Mouse (Mus musculus) lung, postnatal 14 days (tissue): ENCODE data around the gene Utp3.

Experiments
- DNase-seq: peaks from one replicate; pipeline ENCODE4 v3.0.0; 2021

Gene Utp3

DNA sequence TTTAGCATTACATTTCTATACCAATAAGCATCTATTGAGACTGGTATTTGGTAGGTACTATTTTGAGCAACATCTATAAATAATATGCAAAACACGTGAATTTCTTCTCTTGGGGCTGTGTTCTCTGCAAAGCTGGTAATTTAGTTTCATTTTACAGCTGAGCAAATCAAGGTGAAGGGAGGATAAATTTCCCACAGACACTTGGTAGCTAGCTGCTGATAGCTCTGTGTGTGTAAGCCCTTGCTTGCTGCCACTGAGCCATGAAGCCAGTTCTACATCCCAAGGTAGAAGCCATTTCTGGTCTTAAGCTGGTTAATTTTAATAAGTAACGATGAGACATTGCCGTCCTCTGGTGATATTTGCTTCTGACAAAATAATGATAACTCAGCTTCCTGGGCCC is 20.6 kb downstream of the Utp3 start:
- DNase-seq, result no peak

DNA sequence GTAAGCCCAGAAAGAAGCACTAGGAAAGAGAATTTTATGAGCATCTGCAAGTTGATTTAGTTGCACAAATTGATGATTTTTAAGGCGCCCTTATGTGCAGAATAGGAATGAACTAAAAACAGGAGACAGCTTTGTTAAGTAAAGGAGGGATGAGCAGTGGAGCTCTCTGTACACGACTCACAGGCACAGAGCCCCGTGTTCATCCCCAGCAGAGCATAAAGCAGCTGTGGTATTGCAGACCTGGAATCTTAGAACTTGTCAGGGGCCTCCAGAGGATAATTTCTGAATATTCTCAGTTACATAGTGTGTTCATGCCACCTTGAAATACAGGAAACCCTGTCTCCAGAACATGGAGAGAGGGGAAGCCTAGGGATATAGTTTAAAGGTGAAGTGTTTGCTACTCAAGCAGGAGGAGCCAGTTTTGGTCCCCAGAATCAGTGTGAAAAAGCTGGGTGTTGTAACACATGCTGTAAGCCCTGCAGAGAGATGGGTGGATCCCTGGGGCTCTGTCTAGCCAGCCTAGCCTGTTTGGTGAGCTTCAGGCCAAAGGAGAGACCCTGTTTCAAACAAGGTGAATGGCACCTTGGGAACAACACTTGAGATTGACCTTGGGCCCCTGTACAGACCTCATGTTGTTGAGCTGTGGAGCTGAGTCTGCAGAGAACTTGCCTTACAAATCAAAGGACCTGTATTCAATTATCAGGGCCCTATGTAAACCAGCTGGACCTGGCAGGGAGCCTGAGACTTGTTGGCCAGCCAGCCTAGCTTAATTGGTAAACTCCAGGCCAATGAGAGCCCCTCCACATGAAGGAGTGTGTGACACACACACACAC is 21.5 kb downstream of the Utp3 start:
- DNase-seq, result peak; percentile 13

DNA sequence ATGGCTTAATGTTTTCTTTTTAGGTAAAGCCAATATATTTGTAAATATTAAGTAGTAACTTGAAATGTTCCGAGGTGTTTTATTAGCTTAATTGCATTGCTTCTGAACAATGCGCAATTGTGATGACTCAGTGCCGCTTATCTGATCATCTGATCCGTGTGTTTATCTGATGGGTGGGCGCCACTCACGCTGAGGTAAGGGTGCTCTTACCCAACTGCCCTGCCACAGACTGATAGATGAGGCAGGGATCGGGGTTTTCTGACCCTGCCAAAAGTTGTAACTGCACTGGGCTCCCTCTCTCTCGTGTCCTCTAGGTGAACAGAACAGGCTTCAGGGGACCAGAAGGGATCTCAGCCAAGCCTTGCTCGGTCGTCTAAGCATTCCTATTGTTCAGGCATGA is 26.4 kb downstream of the Utp3 start:
- no peak for DNase-seq

DNA sequence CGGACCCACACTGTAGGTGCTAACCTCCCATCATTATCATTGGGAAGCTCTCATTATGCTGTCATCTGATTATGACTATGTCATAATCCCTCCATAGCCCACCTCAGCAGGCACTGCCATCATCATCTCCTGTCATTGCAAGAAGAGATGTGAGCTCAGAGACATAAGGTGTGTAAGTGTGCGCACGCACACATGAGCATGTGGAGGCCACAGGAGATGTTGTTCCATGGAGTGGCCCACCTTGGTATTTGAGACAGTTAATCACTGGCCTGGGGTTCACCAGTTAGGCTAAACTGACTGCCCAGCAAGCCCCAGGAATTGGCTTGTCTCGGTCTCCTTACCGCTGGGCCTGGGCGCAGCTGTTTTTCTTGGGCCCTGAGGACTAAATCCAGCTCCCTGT is 27.1 kb downstream of the Utp3 start:
- DNase-seq, result no peak

DNA sequence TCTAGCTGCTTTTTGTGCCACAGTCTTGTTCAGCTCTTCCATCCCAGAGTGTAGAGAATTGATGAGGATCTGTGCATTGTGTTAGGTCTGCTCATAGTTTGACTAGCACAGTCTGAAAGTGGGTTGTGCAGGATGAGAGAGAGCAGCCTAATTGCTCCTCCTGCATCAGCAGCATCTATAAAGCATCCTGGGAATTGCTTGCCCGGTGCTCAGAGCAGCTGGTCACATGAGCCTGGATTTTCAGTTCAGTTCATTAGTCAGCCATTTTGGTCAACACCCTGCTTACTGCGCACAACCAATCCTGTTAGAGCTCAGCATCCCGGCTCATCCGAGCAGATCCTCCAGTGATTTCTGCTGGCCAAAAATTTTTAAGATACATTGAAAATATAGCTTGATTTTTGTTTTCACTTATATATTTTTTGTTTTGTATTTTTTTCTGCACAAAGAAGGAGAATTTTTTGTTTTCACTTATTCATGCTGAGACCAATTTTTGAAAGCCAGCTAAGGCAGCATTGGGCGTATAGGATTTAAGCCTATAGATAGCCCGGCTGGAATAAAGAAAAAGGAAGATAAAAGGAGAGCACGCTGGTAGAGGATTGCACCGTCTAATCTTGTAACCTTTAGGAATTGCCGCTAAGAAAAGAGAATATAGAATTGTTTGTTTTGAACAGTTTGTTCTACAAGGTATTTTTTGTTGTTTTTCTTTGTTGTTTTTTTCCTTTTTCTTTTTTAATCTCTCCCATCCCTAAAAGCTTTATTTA is 29.2 kb downstream of the Utp3 start:
- DNase-seq, result no peak

DNA sequence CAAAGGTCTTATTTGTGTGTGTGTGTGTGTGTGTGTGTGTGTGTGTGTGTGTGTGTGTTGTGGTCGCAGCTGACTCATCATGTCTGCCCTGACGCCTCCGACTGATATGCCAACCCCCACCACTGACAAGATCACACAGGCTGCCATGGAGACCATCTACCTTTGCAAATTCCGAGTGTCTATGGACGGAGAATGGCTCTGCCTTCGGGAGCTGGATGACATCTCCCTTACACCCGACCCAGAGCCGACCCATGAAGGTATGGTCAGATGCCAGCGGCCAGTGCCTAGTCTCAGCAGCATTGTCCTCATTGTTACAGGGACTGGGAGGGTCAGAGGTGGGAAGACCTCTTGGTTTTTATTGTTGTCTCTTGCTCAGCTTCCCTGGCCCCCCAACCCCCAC is 29.8 kb downstream of the Utp3 start:
- DNase-seq, result no peak

DNA sequence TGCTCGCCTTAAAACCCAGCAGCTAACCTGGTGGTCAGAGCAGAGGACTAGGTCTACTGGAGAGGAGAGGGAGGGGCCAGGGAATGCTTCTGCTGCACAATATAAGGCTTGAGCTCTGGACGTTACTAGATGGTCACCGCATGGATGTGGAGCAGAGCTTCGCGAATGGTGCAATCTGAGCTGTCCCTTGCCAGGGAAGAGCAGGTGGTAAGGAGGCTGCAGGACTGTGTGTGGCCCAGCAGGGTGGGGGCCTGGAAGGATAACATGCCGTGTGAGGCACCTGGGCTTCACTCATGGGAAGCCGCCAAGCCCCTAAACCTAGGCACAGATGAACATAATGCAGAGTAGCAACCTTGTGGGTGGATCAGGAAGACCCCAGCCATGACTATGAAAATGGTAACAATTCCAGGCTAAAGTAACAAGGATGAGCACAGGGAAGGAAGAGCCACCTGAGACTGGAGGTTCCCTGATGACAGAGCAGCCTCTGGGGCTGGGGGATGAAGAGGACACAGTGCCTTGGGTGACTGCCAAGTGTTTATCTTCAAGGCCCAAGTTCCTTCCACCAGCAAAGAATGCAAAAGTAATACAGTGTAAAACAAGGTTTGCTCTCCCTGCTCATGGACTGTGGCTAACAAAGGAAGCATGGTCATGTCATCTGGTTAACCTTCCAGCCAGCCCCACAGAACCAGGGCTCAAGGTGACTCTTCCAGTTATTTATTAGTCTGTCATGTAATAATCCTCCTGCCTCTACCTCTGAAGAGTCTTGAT is 32.3 kb downstream of the Utp3 start:
- DNase-seq, result peak; percentile 8

DNA sequence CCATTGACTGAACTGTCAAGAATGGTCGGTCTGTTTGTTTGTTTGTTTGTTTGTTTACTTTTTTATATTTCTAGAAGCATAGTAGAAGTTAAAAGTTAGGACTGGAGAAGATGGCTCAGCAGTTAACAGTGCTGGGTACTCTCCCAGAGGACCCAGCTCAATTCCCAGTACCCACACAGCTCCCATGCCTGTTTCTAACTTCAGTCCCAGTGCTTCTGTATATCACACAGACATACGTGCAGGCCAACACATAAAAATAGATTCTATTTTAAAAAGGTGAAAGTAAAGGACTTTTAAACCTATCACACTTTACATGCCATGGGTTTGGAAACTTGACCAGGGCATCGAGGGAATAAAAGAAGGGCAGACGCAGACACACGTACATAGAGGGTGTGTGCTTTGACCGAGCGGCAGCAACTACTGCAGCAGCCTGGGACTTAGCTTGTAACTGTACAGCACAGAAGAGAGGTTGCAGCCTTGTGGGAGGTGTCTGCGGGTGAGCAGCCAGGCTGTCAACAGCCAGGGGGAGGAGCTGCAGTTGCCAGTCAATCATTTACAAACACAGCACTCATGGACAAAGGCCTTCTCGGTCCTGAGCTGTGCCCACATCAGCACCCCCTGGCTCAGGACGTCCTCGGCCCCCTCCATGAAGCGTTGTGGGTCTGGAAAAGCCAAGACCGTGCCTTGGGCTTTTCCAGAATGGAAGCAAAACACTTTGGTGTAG is 33.1 kb downstream of the Utp3 start:
- peak; percentile 28 for DNase-seq

DNA sequence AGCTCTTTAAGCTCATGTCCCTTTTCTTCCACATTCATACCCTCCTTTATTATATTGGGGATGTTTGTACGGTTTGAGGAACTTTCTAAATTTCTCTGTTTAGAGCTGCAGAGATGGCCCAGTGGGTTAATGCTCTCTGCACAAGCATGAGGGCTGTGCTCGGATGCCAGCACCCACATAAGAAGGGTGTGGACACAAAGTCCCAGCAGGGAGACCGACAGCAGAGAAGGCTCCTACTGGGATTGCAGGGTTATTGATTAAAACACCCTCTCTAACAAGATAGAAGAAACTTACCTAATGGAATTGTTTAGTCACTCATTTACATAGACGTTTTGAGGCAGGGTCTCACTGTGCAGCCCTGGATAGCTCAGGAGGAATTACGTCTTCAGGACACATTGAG is 34.2 kb downstream of the Utp3 start:
- no peak for DNase-seq

DNA sequence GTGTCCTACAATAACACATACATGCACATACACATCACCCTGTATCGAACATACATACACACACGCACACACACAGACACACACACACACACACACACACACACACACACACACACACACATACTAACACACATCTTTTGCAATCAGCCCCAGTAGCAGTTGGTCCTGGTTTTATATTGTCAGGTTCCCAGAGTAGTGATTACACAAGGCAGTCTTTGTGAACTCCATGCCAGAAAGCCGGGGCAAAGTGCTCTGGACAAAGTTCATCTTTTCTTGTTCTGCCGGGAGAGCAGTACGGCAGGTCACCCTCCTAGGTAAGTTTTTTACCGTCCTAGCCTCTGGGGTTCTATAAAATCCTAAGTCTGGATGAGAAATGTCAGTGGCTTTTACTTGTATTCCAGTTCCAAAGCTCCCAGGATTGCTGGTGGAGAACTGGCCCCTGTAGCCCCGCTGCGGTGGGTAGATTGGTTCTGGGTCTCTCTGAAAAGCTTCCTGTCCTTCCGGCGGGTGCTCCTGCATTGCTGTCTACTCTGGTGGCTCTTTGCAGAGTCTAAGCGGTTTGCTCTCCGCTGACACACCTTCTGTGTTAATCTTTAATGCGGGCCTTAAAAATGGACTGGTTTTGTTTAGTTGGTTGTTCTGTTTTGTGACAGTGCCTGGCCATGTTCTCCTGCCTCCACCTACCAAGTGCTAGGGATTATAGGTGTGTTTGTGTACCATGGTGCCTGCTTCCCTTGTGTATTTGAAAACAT is 39.3 kb downstream of the Utp3 start:
- no peak for DNase-seq

DNA sequence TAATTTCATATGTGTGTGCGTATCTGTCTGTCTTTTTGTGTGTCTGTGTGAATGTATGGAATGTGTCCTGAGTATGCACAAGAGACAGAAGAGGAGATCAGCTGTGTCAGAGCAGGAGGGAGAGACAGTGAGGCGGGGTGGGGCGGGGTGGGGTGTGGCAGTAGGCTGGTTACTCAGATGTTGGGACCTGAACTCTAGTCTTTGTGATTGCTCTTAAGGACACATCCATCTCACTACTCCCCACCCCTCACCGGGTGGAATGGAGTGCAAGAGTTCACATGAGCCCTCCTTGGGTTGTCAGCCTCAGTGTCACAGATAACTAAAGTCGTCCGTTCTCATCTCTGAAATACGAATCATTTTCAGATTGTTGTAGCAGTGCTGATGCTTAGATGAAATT is 39.9 kb downstream of the Utp3 start:
- no peak for DNase-seq

DNA sequence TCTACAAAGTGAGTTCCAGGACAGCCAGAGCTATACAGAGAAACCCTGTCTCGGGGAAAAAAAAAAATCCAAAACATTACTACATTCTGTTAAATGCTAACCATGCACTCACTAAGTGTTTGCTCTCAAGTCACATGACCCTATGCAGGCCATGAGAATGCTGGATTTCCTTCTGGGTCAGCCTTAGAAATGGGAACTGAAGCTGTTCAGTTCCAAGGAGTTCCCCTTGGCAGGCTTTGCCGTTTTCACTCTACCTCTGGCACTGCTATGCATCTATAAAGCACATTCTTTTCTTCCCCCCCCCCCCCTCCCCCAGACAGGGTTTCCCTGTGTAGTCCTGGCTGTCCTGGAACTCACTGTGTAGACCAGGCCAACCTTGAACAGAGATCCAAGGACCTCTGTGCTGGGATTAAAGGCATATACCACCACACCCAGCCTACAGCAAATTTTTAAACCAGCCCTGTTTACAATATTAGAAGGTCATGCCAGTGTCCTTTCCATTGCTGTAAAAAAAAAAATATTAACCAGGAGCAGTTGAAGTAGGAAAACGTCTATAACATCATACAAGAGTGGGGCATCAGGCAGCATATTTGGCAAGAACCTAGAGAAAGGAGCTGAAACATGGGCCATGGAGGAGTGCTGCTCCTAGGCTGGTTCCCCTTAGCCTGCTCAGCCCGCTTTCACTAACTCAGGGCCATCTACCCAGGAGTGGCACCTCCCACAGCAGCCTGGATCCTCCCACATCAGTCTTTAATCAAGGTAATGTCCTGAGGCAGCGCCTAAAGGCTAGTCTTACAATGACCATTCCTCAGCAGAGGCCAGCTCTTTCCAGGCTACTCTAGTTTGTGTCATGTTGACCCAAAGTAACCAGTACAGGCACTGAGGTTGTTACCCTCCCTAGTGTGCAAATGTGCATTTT is 41.5 kb downstream of the Utp3 start:
- DNase-seq, result no peak

DNA sequence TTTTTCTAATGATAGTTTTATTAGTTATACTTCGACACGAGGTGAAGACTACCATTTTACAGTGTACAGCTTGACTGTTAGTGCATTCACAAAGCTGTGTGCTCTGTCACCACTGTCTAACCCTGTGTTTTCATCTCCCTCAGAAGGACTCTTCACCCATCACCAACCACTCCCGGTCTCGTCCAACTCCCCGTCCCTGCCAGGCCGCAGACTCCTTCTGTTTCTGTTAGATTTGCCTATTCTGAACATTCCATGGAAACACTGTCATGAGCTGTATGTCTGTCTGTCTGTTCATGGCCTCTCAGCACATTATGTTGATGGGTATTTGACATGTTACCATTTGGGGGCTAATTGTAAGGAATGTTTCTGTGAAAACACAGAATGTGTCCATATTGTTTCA is 44.7 kb downstream of the Utp3 start:
- no peak for DNase-seq

DNA sequence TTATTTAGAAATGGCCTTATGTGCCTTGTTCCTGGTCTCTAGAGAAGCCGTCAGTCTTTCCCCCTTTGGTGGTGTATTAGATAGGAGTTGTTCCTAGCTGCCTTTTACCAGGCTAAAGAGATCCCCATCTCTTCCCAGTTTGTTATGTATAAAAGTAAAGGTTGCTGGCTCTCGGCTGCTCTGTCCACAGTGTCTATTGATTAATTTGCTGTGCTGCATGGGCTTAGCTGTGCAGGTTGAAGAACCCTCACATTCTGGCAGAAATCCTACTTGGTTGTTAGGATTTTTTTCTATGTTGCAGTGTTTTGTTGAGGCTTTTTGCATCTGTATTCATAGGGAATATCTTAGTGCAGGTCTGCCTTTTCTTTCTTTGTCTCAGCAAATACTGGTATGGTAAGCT is 47.8 kb downstream of the Utp3 start:
- no peak for DNase-seq

DNA sequence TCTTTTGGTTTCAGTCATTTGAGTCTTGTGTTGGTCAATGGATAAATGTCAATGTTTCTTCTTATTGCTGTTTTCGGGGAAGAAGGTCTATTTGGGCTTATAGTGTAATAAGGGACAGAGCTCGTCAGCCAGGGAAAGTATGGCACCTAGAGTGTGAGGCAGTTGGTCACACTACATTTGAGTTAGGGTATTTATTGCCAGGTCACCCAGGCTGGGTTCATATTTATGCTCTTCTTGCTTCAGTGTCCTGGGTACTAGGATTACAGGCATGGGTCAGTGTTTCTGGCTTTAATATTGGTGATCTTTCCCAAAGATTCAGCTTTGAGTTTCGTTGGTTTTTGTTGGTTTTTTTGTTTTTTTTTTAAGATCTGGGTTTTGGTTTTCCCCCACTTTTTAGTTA is 48.5 kb downstream of the Utp3 start:
- DNase-seq, result no peak

DNA sequence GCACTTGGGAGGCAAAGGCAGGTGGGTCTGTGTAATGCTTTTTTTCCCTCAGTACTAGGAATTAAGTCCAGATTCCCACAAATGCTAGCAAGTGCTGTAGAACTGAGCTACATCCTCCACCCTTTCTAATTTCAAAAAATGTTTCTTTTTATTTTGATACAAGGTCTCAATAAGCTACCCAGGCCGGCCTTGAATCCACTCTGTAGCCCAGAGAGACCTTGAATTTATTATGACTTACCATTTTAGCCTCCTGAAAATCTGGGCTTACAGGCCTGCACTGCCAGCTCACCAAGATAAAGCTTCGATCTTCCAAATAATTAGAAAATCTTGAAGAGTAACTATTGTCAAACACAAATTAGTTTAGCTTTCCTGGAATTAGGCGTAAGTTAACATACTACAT is 49.8 kb downstream of the Utp3 start:
- no peak for DNase-seq

DNA sequence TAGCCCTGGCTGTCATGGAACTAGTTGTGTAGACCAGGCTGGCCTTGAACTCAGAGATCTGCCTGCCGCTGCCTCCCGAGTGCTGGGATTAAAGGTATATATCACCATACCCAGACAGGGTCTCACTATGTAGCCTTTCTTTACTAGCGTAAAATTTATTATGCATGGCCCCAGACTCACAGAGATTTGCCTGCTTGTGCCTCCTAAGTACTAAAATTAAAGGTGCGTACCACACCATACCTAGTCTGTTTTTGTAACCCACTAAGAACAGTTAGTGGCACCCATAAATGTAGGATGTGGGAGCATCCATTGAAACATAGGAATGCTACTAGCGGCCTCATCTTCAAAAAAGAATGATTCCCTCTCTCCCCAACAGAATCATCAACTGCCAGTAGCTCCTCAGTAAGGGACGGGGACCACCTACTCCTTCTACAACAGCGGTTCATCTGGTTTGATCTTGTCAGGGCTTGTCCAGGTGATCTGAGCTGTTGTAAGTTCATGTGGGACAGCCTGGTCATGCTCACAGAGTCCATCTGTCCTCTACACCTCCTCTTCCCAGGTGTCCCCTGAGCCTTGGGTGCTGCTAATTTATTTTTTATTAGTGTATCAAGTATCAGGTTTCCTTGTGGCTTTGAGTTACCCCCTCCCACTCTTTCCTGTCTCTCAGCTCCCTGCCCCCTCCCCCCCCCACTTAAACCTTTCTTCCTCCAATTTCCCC is 50.5 kb downstream of the Utp3 start:
- no peak for DNase-seq
